Comparison of ENCODE assay signal across 8 mouse cellular contexts in the genomic region with DNA sequence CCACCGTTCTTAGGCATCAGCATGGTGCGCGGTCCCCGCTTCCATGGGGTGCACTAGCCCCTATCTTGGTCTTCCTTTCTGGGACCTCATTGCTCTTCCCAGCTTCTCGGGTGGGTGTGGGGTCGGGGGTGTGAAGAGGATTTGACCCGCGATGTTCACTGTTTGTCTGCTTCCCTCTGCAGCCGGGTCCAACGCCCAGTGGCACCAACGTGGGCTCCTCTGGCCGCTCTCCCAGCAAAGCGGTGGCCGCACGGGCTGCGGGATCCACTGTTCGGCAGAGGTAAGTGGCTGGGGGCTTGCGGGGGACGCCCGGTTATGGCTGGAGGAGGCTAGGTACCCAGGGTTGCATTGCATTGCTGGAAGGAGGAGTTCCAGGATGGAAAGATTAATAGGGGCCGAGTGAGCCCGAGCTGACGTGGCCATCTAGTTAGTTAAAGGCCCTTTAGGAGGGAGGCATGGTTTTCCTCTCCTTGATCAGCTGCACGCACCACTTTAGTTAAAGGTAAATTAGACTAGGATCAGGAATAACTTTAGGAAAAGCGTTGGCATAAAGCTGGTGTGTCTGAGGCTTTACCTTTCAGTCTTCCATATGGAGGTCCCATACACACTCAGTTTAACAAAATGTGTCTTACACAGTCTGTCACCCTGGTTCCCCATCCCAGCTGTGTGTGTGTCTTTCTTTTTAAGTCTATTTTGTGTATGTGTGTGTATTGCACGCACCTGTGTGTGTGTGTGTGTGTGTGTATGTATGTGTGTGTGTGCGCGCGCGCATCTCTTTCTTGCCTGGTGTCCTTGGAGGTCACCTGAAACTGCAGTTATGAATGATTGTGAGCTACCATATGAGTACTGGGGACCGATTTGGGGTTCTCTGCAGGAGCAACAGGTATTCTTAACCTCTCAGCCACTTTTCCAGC. TPM values are rescaled to one million over a fixed set of nuclear protein-coding genes. Genes with fewer than 3 reads are reported as not detected.
A peak's percentile ranks its signal among the peaks of the same experiment; 100 is the strongest.
DNase-seq lines count a peak whose midpoint lies in the region; ATAC-seq and TF ChIP-seq lines count a peak whose summit lies in the region.

No protein-coding gene starts in this region.

- DNase-seq in left cerebral cortex, adult 2 months (ENCODE audit: extremely low spot score in 1 of 2, low spot score in 2 of 2): no peak
- DNase-seq in left cerebral cortex, postnatal 10 days (ENCODE audit: extremely low spot score in 1 of 2, low spot score in 2 of 2): no peak
- no peak for DNase-seq in Patski (ENCODE audit: low read depth, low spot score)
- no peak for DNase-seq in left cerebral cortex, postnatal 4 days
- no peak for DNase-seq in cerebellum, adult 8-10 months
- no peak for DNase-seq in left cerebral cortex, adult 18-20 months (ENCODE audit: low spot score in 2 of 2)

- WGBS in forebrain, embryonic 12.5 days: 13% methylated on average over 31 of the region's 31 CpGs
- WGBS in liver, embryonic 15.5 days (ENCODE audit: insufficient replicate concordance): 9% methylated on average over 31 of the region's 31 CpGs

- peak overlapping the region; percentile 99 for H3K27ac ChIP-seq in left cerebral cortex, adult 2 months
- peak overlapping the region; percentile 98 for H3K27ac ChIP-seq in forebrain, embryonic 12.5 days
- peak overlapping the region; percentile 90 for H3K27ac ChIP-seq in liver, embryonic 15.5 days (replicated peaks)

- intact Hi-C loops in left cerebral cortex, adult 2 months (cut with DNase I): loop anchor here (1.0 kb wide), 1 partner anchor 37 kb away; no protein-coding TSS in a partner anchor
- intact Hi-C loops in left cerebral cortex, postnatal 10 days (cut with DNase I): no loop called here
- intact Hi-C loops in left cerebral cortex, postnatal 4 days (cut with DNase I): no loop called here

- H3K27me3 ChIP-seq in Patski: no peaks in the 10 kb centered on the region
- H3K27me3 ChIP-seq in forebrain, embryonic 12.5 days: no peaks in the 10 kb centered on the region
- H3K27me3 ChIP-seq in liver, embryonic 15.5 days: no peaks in the 10 kb centered on the region

- peak overlapping the region; percentile 72 for H3K4me2 ChIP-seq in forebrain, embryonic 12.5 days
- H3K4me2 ChIP-seq in liver, embryonic 15.5 days: peak overlapping the region; percentile 87

- CTCF ChIA-PET in Patski (lab: Charles Lee): interaction anchor here (1.4 kb wide), 1 partner anchor 28 kb away, joined by 3 read pairs; no protein-coding TSS in a partner anchor

- TF ChIP-seq CTCF in left cerebral cortex, adult 2 months (IDR thresholded peaks at IDR 0.05): no peak
- TF ChIP-seq CTCF in Patski (IDR thresholded peaks at IDR 0.05): no peak

- H3K36me3 ChIP-seq in forebrain, embryonic 12.5 days (replicated peaks): peaks cover 55% of the 10 kb centered on the region
- H3K36me3 ChIP-seq in liver, embryonic 15.5 days (replicated peaks): peaks cover 54% of the 10 kb centered on the region

- in situ Hi-C loops in Patski (cut with MboI; ENCODE audit: low pct_unique_long_range_greater_than_20kb): no loop called here

- H3K4me3 ChIP-seq in left cerebral cortex, adult 2 months: peak overlapping the region; percentile 98
- peak overlapping the region; percentile 80 for H3K4me3 ChIP-seq in forebrain, embryonic 12.5 days (replicated peaks)
- H3K4me3 ChIP-seq in liver, embryonic 15.5 days (replicated peaks): peak overlapping the region; percentile 87

- H3K4me1 ChIP-seq in forebrain, embryonic 12.5 days: peaks cover 25% of the 10 kb centered on the region
- H3K4me1 ChIP-seq in liver, embryonic 15.5 days (replicated peaks): peaks cover 26% of the 10 kb centered on the region

- peak overlapping the region; percentile 90 for H3K9ac ChIP-seq in forebrain, embryonic 12.5 days
- H3K9ac ChIP-seq in liver, embryonic 15.5 days: peak overlapping the region; percentile 80

- peak; percentile 48 for ATAC-seq in Patski
- no peak; the same call in 1 of the 2 replicates for ATAC-seq in forebrain, embryonic 12.5 days (ENCODE audit: low FRiP score)
- ATAC-seq in liver, embryonic 15.5 days (ENCODE audit: insufficient read depth): peak; percentile 11

- no peaks in the 10 kb centered on the region for H3K9me3 ChIP-seq in forebrain, embryonic 12.5 days
- H3K9me3 ChIP-seq in liver, embryonic 15.5 days (replicated peaks): no peaks in the 10 kb centered on the region

- POLR2A ChIA-PET in Patski (lab: Charles Lee): interaction anchor here (0.9 kb wide), 1 partner anchor 41 kb away, joined by 3 read pairs; no protein-coding TSS in a partner anchor

RNA-seq across cellular contexts. Expression of a gene that starts 0.5 kb away (rescaled TPM):
- 10 to 100 TPM; 37.8 to 45.7 TPM for total RNA-seq in left cerebral cortex, adult 2 months (2021)
- total RNA-seq in left cerebral cortex, postnatal 10 days (2021): 10 to 100 TPM; 60.1 to 66.0 TPM
- 164 TPM for polyA plus RNA-seq in Patski (2021)
- 299 and 325 TPM in 2 replicates for polyA plus RNA-seq in forebrain, embryonic 12.5 days (2016; fragmentation: Nextera tagmentation; extraction: Ambion mirVana)
- 205 and 230 TPM in 2 replicates for polyA plus RNA-seq in liver, embryonic 15.5 days (2015; fragmentation: Nextera tagmentation; extraction: Ambion mirVana)
- total RNA-seq in left cerebral cortex, postnatal 4 days (2021): 10 to 100 TPM; 82.0 to 97.7 TPM
- total RNA-seq in left cerebral cortex, adult 18-20 months (2021): 10 to 100 TPM; 44.4 to 46.7 TPM

RNA-seq across cellular contexts. Expression of a gene that starts 0.9 kb away (rescaled TPM):
- 100 to 1,000 TPM; 114 to 117 TPM for total RNA-seq in left cerebral cortex, adult 2 months (2021)
- total RNA-seq in left cerebral cortex, postnatal 10 days (2021): 100 to 1,000 TPM; 166 to 168 TPM
- polyA plus RNA-seq in Patski (2021): 28.1 TPM
- polyA plus RNA-seq in forebrain, embryonic 12.5 days (2016; fragmentation: Nextera tagmentation; extraction: Ambion mirVana): 136 and 143 TPM in 2 replicates
- 14.3 and 14.8 TPM in 2 replicates for polyA plus RNA-seq in liver, embryonic 15.5 days (2015; fragmentation: Nextera tagmentation; extraction: Ambion mirVana)
- 100 to 1,000 TPM; 169 to 175 TPM for total RNA-seq in left cerebral cortex, postnatal 4 days (2021)
- 100 to 1,000 TPM; 115 to 117 TPM for total RNA-seq in left cerebral cortex, adult 18-20 months (2021)
